ENCODE assay signal across 8 mouse cellular contexts in genomic region chr15:96848150-96848549, GRCm38 (mm10).
DNase-seq lines count a peak whose midpoint lies in the region; ATAC-seq and TF ChIP-seq lines count a peak whose summit lies in the region.

No protein-coding gene starts in this region.

- no peaks in the 10 kb centered on the region for H3K4me1 ChIP-seq in testis, adult 2 months (ENCODE audit: control insufficient read depth, insufficient read depth, low read length)
- no peaks in the 10 kb centered on the region for H3K4me1 ChIP-seq in limb, embryonic 10.5 days
- no peaks in the 10 kb centered on the region for H3K4me1 ChIP-seq in midbrain, embryonic 14.5 days (ENCODE audit: control insufficient read depth, insufficient read depth, low read length)

- no peaks in the 10 kb centered on the region for H3K9me3 ChIP-seq in limb, embryonic 10.5 days (replicated peaks)
- H3K9me3 ChIP-seq in midbrain, embryonic 14.5 days (ENCODE audit: control insufficient read depth, low read length): no peaks in the 10 kb centered on the region

- no peak overlapping the region for H3K4me2 ChIP-seq in midbrain, embryonic 14.5 days (ENCODE audit: low read length)

- no peak for TF ChIP-seq POLR2A in testis, adult 2 months (IDR thresholded peaks at IDR 0.05; ENCODE audit: control insufficient read depth, low read depth, low read length)

- peak; percentile 65; the same call in 1 of the 2 replicates for TF ChIP-seq CTCF in testis, adult 2 months (IDR thresholded peaks at IDR 0.05; ENCODE audit: control insufficient read depth, insufficient read depth, insufficient replicate concordance, low read depth, low read length)

- no peaks in the 10 kb centered on the region for H3K27me3 ChIP-seq in testis, adult 2 months (ENCODE audit: control insufficient read depth, insufficient read depth, low read length)
- H3K27me3 ChIP-seq in limb, embryonic 10.5 days (ENCODE audit: low read depth, poor library complexity, severe bottlenecking): no peaks in the 10 kb centered on the region
- no peaks in the 10 kb centered on the region for H3K27me3 ChIP-seq in midbrain, embryonic 14.5 days (ENCODE audit: control insufficient read depth, insufficient read depth, low read length)

- H3K36me3 ChIP-seq in testis, adult 2 months (ENCODE audit: control insufficient read depth, insufficient read depth, low read length): no peaks in the 10 kb centered on the region
- no peaks in the 10 kb centered on the region for H3K36me3 ChIP-seq in limb, embryonic 10.5 days
- H3K36me3 ChIP-seq in midbrain, embryonic 14.5 days (ENCODE audit: control insufficient read depth, insufficient read depth, low read length): no peaks in the 10 kb centered on the region

- no peak overlapping the region for H3K27ac ChIP-seq in testis, adult 2 months (ENCODE audit: control insufficient read depth, insufficient read depth, low read depth, low read length)
- no peak overlapping the region for H3K27ac ChIP-seq in limb, embryonic 10.5 days
- no peak overlapping the region for H3K27ac ChIP-seq in midbrain, embryonic 14.5 days (replicated peaks; ENCODE audit: low read depth, low read length)

- peak; percentile 37 for DNase-seq in gastrocnemius, postnatal 10 days
- DNase-seq in gastrocnemius, postnatal 4 days (ENCODE audit: low spot score in 2 of 2): no peak
- DNase-seq in testis, postnatal 14 days (ENCODE audit: low spot score): no peak
- peak; percentile 55 for DNase-seq in limb, embryonic 10.5 days (ENCODE audit: low spot score)
- DNase-seq in thymus, postnatal 10 days (ENCODE audit: low spot score in 2 of 2): peak; percentile 8 to 57
- DNase-seq in midbrain, embryonic 14.5 days: no peak
- DNase-seq in heart, adult 8-10 months (ENCODE audit: low spot score): no peak

- ATAC-seq in midbrain, embryonic 14.5 days (ENCODE audit: low FRiP score, low TSS enrichment): no peak

- no peak overlapping the region for H3K9ac ChIP-seq in midbrain, embryonic 14.5 days (replicated peaks; ENCODE audit: low read length)

- H3K4me3 ChIP-seq in testis, adult 2 months (ENCODE audit: control insufficient read depth, low read depth, low read length): no peak overlapping the region
- no peak overlapping the region for H3K4me3 ChIP-seq in limb, embryonic 10.5 days
- no peak overlapping the region for H3K4me3 ChIP-seq in midbrain, embryonic 14.5 days (replicated peaks; ENCODE audit: low read depth, low read length)

- WGBS in limb, embryonic 10.5 days: 88% methylated on average over 2 of the region's 2 CpGs
- WGBS in midbrain, embryonic 14.5 days: 80% methylated on average over 2 of the region's 2 CpGs

Comparison
In these comparisons a context has a peak if more than half of its experiments do, and no peak if none do; other contexts are left out.
1. DNase-seq: peak in gastrocnemius, postnatal 10 days (single experiment), limb, embryonic 10.5 days (single experiment) and thymus, postnatal 10 days (2 of 2); none in gastrocnemius, postnatal 4 days (0 of 2), testis, postnatal 14 days (single experiment), midbrain, embryonic 14.5 days (single experiment) and heart, adult 8-10 months (single experiment).